Mouse (Mus musculus) Muller cell, postnatal 12 days (primary cell): Measurements from ENCODE around the gene Slc39a11.
A peak's percentile ranks its signal among the peaks of the same experiment; 100 is the strongest.

ENCODE experiments used
- DNase-seq: peaks from one replicate; pipeline ENCODE4 v3.0.0-alpha.2; 2015; ENCODE audit errors: inconsistent ontology term

Slc39a11 gene

GRCm38 (mm10) chr11:113291781-113292714 lies 357.8 kb downstream of the Slc39a11 start:
- peak; percentile 91 for DNase-seq

- no peak for DNase-seq
These were observed 359.0 kb downstream of the Slc39a11 start for GRCm38 (mm10) chr11:113290911-113291310.

- DNase-seq, result peak; percentile 77
These were observed 364.7 kb downstream of the Slc39a11 start for GRCm38 (mm10) chr11:113284951-113285741.

- DNase-seq, result peak; percentile 63
These were observed 366.5 kb downstream of the Slc39a11 start for GRCm38 (mm10) chr11:113283376-113283811.

- no peak for DNase-seq
These were observed 371.6 kb downstream of the Slc39a11 start for GRCm38 (mm10) chr11:113278238-113278637.

- DNase-seq, result peak; percentile 90
These were observed 372.8 kb downstream of the Slc39a11 start for GRCm38 (mm10) chr11:113277034-113277612.

- DNase-seq, result peak; percentile 84
These were observed 373.4 kb downstream of the Slc39a11 start for GRCm38 (mm10) chr11:113276518-113276917.

- no peak for DNase-seq
These were observed 375.8 kb downstream of the Slc39a11 start for GRCm38 (mm10) chr11:113274037-113274436.

GRCm38 (mm10) chr11:113271857-113272256 lies 378.0 kb downstream of the Slc39a11 start:
- DNase-seq, result no peak

GRCm38 (mm10) chr11:113268831-113269319 lies 381.0 kb downstream of the Slc39a11 start:
- DNase-seq, result no peak

- no peak for DNase-seq
These were observed 382.2 kb downstream of the Slc39a11 start for GRCm38 (mm10) chr11:113267516-113268230.

- DNase-seq, result no peak
These were observed 383.2 kb downstream of the Slc39a11 start for GRCm38 (mm10) chr11:113266706-113267105.

- DNase-seq, result peak; percentile 65
These were observed 384.3 kb downstream of the Slc39a11 start for GRCm38 (mm10) chr11:113265567-113265966.

GRCm38 (mm10) chr11:113263971-113264370 lies 385.9 kb downstream of the Slc39a11 start:
- no peak for DNase-seq

- no peak for DNase-seq
These were observed 387.8 kb downstream of the Slc39a11 start for GRCm38 (mm10) chr11:113262062-113262461.

GRCm38 (mm10) chr11:113261421-113261820 lies 388.5 kb downstream of the Slc39a11 start:
- DNase-seq, result no peak

- DNase-seq, result no peak
These were observed 390.0 kb downstream of the Slc39a11 start for GRCm38 (mm10) chr11:113259712-113260382.

- no peak for DNase-seq
These were observed 391.9 kb downstream of the Slc39a11 start for GRCm38 (mm10) chr11:113258016-113258415.

- DNase-seq, result peak; percentile 76
These were observed 395.2 kb downstream of the Slc39a11 start for GRCm38 (mm10) chr11:113254653-113255052.

- no peak for DNase-seq
These were observed 396.7 kb downstream of the Slc39a11 start for GRCm38 (mm10) chr11:113253169-113253568.

- no peak for DNase-seq
These were observed 398.7 kb downstream of the Slc39a11 start for GRCm38 (mm10) chr11:113251172-113251571.
